Mouse (Mus musculus) ES-Bruce4 (cell line): ENCODE results near the gene Mcm2.

Experiments used
- CTCF ChIP-seq: IDR thresholded peaks from one replicate; pipeline ENCODE4 v1.8.1; 2011; ENCODE audit warnings: low read depth, low read length
- EP300 ChIP-seq: IDR thresholded peaks from 2 replicates; pipeline ENCODE4 v1.6.1; 2011; ENCODE audit warnings: low read depth, low read length; ENCODE audit not compliant: insufficient read depth
- POLR2A ChIP-seq: IDR thresholded peaks from one replicate; pipeline ENCODE4 v1.8.1; 2011; ENCODE audit warnings: low read length; ENCODE audit not compliant: insufficient read depth

GRCm38 (mm10) chr6:88873965-88874867 is 24.4 kb downstream of the Mcm2 start:
- no peak for TF ChIP-seq CTCF
- no peak for TF ChIP-seq POLR2A
- TF ChIP-seq EP300, result no peak
